Mouse (Mus musculus) cerebellum, adult 2 months (tissue): ENCODE results near the gene Prrx2.

Source experiments
- CTCF ChIP-seq: fragments of 200-500 bp; IDR thresholded peaks from 2 replicates; pipeline ENCODE4 v1.5.1; 2011; ENCODE audit warnings: low read depth, mild to moderate bottlenecking, control low read depth, low read length, moderate library complexity, borderline replicate concordance; ENCODE audit not compliant: insufficient read depth
- POLR2A ChIP-seq: fragments of 200-500 bp; IDR thresholded peaks from 2 replicates; pipeline ENCODE4 v1.6.1; 2011; ENCODE audit warnings: low read length, control low read depth, borderline replicate concordance; ENCODE audit not compliant: insufficient read depth

GRCm38 (mm10) chr2:30845152-30846070 is 10.6 kb downstream of the Prrx2 start:
- TF ChIP-seq POLR2A (no peak), CTCF (no peak)
